Mouse (Mus musculus): ENCODE measurements at regions not wholly inside any gene's neighbourhood (a gene's known extent, or its start where the extent isn't known, plus 50 kb on each side); places are given as distances from the start of the nearest gene placed in this dataset.

DNA sequence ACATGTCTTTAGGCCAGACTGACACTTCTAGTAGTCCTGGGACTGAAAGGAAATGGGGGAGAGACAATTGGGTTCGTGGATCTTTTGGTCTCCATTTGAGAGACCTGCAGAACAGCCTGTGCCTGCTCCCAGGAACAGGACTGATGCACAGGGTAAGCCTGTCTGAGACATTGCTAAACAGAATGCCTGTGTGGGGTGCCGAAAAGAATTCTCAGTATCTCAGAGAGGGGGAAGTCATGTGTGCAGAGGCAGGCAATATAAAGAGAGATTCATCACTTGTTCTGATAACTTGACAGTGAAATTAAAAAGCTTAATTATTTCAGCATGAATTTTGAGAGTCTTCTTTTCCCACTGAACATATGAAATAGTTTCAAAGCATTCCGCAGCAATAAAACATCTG is 268.7 kb downstream of the Rnf144a start:
- no peaks in the 10 kb centered on the region for H3K4me1 ChIP-seq (ENCODE audit: control insufficient read depth, insufficient read depth, low read length)
- no peaks in the 10 kb centered on the region for H3K27me3 ChIP-seq (ENCODE audit: control insufficient read depth, insufficient read depth, low read length)
- no peak overlapping the region for H3K9ac ChIP-seq (ENCODE audit: low read depth, low read length)
- no peak overlapping the region for H3K4me2 ChIP-seq (replicated peaks; ENCODE audit: low read depth, low read length)
- no peak overlapping the region for H3K4me3 ChIP-seq (ENCODE audit: low read length)
- 66% methylated on average over 3 of the region's 3 CpGs for WGBS
- H3K9me3 ChIP-seq (ENCODE audit: control insufficient read depth, low read length): no peaks in the 10 kb centered on the region
- ATAC-seq (ENCODE audit: low FRiP score, low TSS enrichment): no peak
- H3K36me3 ChIP-seq (ENCODE audit: control insufficient read depth, insufficient read depth, low read length): no peaks in the 10 kb centered on the region
- H3K27ac ChIP-seq (ENCODE audit: low read depth, low read length): no peak overlapping the region

DNA sequence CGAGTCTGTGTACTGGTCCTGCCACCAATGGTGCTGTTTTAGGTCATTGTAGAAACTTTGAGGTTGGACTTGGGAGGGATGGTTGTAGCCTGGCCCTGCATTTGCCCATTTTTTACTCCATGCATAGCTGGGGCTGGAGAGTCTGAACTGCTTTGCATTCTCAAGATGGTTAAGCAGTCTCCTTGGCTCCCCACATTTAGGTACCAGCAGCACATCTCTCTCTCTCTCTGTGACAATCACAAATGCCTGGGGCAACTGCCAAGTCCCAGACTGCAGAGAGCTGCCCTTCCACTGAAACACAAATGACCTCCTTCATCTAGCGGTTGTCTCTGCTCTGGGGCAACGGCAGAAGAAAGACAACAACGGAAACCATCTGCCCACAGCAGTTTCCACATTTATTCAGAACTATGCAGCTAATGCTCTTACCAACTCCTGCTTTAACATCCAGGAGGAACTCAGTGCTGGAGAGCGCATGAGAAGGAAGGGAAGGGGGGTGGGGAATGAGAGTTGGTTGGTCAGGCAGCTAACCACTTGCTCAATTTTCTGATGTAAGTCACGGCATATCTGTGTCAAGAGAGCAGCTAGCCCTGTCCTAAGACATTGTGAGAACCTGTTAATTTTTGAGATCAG is 269.9 kb downstream of the Rnf144a start:
- Histone ChIP-seq H3K4me2 (replicated peaks; ENCODE audit: low read depth, low read length) (no peak overlapping the region), H3K36me3 (ENCODE audit: control insufficient read depth, insufficient read depth, low read length) (no peaks in the 10 kb centered on the region), H3K4me1 (ENCODE audit: control insufficient read depth, insufficient read depth, low read length) (no peaks in the 10 kb centered on the region), H3K27ac (ENCODE audit: low read depth, low read length) (no peak overlapping the region), H3K27me3 (ENCODE audit: control insufficient read depth, insufficient read depth, low read length) (no peaks in the 10 kb centered on the region), H3K4me3 (ENCODE audit: low read length) (no peak overlapping the region), H3K9me3 (ENCODE audit: control insufficient read depth, low read length) (no peaks in the 10 kb centered on the region), H3K9ac (ENCODE audit: low read depth, low read length) (no peak overlapping the region)
- no peak for ATAC-seq (ENCODE audit: low FRiP score, low TSS enrichment)
- 66% methylated on average over 6 of the region's 6 CpGs for WGBS

DNA sequence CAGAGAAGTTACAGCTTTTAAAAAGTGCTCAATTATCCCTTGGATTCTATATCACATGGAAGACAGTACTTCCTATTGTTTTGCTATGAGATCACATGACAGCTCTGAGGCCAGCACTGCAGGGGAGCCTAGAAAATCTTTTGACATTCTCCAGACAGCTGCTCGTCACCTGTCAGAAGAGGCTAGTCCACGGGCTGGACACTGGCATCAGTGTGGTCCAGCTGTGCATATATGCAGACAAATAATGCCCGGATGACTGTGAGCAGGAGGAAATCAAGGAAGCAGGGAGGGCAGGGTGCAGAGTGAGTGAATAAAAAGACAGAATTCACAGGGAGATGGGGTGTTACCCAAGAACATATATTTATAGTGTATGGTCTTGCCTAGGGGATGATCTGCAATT is 270.4 kb downstream of the Rnf144a start:
- no peaks in the 10 kb centered on the region for H3K9me3 ChIP-seq (ENCODE audit: control insufficient read depth, low read length)
- no peak overlapping the region for H3K27ac ChIP-seq (ENCODE audit: low read depth, low read length)
- H3K4me1 ChIP-seq (ENCODE audit: control insufficient read depth, insufficient read depth, low read length): no peaks in the 10 kb centered on the region
- 69% methylated on average over 3 of the region's 3 CpGs for WGBS
- no peak for ATAC-seq (ENCODE audit: low FRiP score, low TSS enrichment)
- no peak overlapping the region for H3K4me2 ChIP-seq (replicated peaks; ENCODE audit: low read depth, low read length)
- H3K4me3 ChIP-seq (ENCODE audit: low read length): no peak overlapping the region
- no peaks in the 10 kb centered on the region for H3K36me3 ChIP-seq (ENCODE audit: control insufficient read depth, insufficient read depth, low read length)
- no peaks in the 10 kb centered on the region for H3K27me3 ChIP-seq (ENCODE audit: control insufficient read depth, insufficient read depth, low read length)
- H3K9ac ChIP-seq (ENCODE audit: low read depth, low read length): no peak overlapping the region

DNA sequence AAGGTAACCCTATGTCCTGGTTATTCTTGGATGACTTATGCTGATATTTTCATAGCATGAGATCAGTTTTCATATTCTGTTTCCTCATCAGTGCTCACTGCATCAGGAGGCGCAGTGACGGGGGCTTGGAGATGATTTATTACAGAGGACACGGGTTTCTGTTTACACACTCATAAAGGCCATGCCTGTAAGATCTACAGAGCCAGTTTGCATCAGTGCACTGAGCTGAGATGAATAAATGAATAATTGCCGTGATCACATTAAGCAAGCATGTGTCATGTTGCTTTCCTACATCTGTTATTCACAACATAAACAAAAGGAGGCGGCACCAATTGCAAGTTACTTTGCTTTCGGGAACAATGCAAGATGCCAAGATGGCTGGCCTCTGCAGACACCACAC is 271.6 kb downstream of the Rnf144a start:
- Histone ChIP-seq H3K4me3 (ENCODE audit: low read length) (no peak overlapping the region), H3K36me3 (ENCODE audit: control insufficient read depth, insufficient read depth, low read length) (no peaks in the 10 kb centered on the region), H3K9ac (ENCODE audit: low read depth, low read length) (no peak overlapping the region), H3K9me3 (ENCODE audit: control insufficient read depth, low read length) (no peaks in the 10 kb centered on the region), H3K27me3 (ENCODE audit: control insufficient read depth, insufficient read depth, low read length) (no peaks in the 10 kb centered on the region), H3K4me1 (ENCODE audit: control insufficient read depth, insufficient read depth, low read length) (no peaks in the 10 kb centered on the region), H3K27ac (ENCODE audit: low read depth, low read length) (no peak overlapping the region), H3K4me2 (replicated peaks; ENCODE audit: low read depth, low read length) (no peak overlapping the region)
- ATAC-seq (ENCODE audit: low FRiP score, low TSS enrichment): no peak
- WGBS: 35% methylated on average over 6 of the region's 6 CpGs

DNA sequence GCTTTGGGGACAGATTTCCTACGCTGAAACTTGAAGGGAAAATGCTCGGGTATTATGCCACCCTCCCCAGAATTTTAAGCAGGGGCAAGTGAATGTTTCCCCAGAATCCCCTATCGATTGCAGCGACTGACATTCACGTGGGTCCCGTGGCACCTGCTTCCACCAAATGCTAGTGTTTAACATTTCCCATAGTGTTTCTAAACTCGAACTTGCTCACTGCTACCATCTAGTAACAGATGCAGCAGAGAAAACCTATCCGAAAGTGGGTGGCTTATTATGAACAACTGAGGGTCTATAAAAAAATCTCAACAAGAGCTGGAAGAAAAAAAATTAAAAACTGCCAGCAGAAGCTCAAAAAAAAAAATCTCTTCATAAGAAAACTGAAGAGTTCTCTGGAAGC is 284.2 kb downstream of the Rnf144a start:
- no peak for ATAC-seq (ENCODE audit: low FRiP score, low TSS enrichment)
- whole genome bisulfite sequencing: 89% methylated on average over 8 of the region's 8 CpGs
- H3K9ac ChIP-seq (ENCODE audit: low read depth, low read length): no peak overlapping the region
- H3K4me1 ChIP-seq (ENCODE audit: control insufficient read depth, insufficient read depth, low read length): no peaks in the 10 kb centered on the region
- H3K27ac ChIP-seq (ENCODE audit: low read depth, low read length): no peak overlapping the region
- H3K27me3 ChIP-seq (ENCODE audit: control insufficient read depth, insufficient read depth, low read length): no peaks in the 10 kb centered on the region
- no peak overlapping the region for H3K4me2 ChIP-seq (replicated peaks; ENCODE audit: low read depth, low read length)
- no peaks in the 10 kb centered on the region for H3K9me3 ChIP-seq (ENCODE audit: control insufficient read depth, low read length)
- no peak overlapping the region for H3K4me3 ChIP-seq (ENCODE audit: low read length)
- H3K36me3 ChIP-seq (ENCODE audit: control insufficient read depth, insufficient read depth, low read length): no peaks in the 10 kb centered on the region

DNA sequence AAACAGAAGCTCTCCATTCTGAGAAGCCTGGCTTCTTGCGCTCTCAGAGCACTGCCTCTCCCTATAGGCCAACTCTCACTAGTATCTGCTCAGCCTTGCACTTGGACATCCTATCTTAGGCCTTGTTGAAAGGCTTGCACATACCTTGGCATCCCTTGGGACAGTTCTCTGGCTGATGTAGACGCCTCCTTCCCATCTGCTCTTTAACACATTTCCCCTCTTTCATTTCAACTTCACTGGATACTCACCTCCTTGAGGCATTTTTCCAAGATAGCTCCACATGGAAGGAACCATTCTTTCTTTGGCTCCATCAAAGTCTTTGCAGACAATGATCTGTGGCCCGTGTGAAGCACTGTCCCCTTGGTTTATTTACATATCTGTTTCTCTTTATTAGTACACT is 285.0 kb downstream of the Rnf144a start:
- no peaks in the 10 kb centered on the region for H3K4me1 ChIP-seq (ENCODE audit: control insufficient read depth, insufficient read depth, low read length)
- no peak overlapping the region for H3K4me2 ChIP-seq (replicated peaks; ENCODE audit: low read depth, low read length)
- no peaks in the 10 kb centered on the region for H3K9me3 ChIP-seq (ENCODE audit: control insufficient read depth, low read length)
- no peak overlapping the region for H3K4me3 ChIP-seq (ENCODE audit: low read length)
- no peak overlapping the region for H3K27ac ChIP-seq (ENCODE audit: low read depth, low read length)
- H3K27me3 ChIP-seq (ENCODE audit: control insufficient read depth, insufficient read depth, low read length): no peaks in the 10 kb centered on the region
- H3K9ac ChIP-seq (ENCODE audit: low read depth, low read length): no peak overlapping the region
- WGBS: 79% methylated on average over 3 of the region's 3 CpGs
- ATAC-seq (ENCODE audit: low FRiP score, low TSS enrichment): no peak
- H3K36me3 ChIP-seq (ENCODE audit: control insufficient read depth, insufficient read depth, low read length): no peaks in the 10 kb centered on the region

DNA sequence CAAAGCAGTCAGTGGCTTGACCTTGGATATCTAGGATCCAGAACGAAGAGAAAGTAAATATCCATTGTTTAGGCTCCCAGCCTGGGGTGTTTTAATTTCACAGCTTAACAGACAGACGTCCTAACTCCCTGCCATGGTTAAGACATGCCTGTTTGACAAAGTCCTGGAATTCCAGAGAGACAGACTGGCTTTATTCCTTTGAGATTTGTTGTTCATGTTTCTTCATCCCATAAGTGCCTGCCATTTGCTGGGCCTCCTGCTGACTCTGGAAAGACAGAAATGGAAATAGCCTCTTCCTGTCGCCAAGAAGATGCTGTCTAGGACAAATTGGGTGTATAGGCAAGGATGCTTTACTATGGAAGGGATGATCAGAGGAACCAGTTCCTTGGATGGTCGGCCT is 285.5 kb downstream of the Rnf144a start:
- WGBS: 60% methylated on average over 4 of the region's 4 CpGs
- Histone ChIP-seq H3K36me3 (ENCODE audit: control insufficient read depth, insufficient read depth, low read length) (no peaks in the 10 kb centered on the region), H3K9me3 (ENCODE audit: control insufficient read depth, low read length) (no peaks in the 10 kb centered on the region), H3K27ac (ENCODE audit: low read depth, low read length) (no peak overlapping the region), H3K27me3 (ENCODE audit: control insufficient read depth, insufficient read depth, low read length) (no peaks in the 10 kb centered on the region), H3K4me1 (ENCODE audit: control insufficient read depth, insufficient read depth, low read length) (no peaks in the 10 kb centered on the region), H3K9ac (ENCODE audit: low read depth, low read length) (no peak overlapping the region), H3K4me3 (ENCODE audit: low read length) (no peak overlapping the region), H3K4me2 (replicated peaks; ENCODE audit: low read depth, low read length) (no peak overlapping the region)
- ATAC-seq (ENCODE audit: low FRiP score, low TSS enrichment): no peak

DNA sequence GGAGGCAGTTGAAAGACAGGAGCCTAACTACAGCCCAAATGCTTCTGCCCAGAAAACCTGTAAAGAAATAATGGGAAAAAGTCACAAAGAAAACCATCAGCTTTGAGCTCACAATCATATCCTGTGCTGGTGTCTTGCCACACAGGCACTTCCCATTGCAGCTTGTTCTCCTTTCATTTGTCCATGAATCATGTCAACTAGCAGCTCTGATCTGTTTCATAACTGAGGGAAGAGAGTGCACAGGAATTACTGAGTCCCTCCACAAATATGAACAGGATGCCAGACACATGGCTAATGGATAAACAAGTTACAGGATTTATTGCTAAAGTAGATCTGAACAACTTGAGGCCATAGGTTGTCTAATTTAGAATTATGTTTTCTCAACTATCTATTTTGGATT is 286.2 kb downstream of the Rnf144a start:
- Histone ChIP-seq H3K9me3 (ENCODE audit: control insufficient read depth, low read length) (no peaks in the 10 kb centered on the region), H3K4me1 (ENCODE audit: control insufficient read depth, insufficient read depth, low read length) (no peaks in the 10 kb centered on the region), H3K36me3 (ENCODE audit: control insufficient read depth, insufficient read depth, low read length) (no peaks in the 10 kb centered on the region), H3K9ac (ENCODE audit: low read depth, low read length) (no peak overlapping the region), H3K4me2 (replicated peaks; ENCODE audit: low read depth, low read length) (no peak overlapping the region), H3K27me3 (ENCODE audit: control insufficient read depth, insufficient read depth, low read length) (no peaks in the 10 kb centered on the region), H3K27ac (ENCODE audit: low read depth, low read length) (no peak overlapping the region), H3K4me3 (ENCODE audit: low read length) (no peak overlapping the region)
- no peak for ATAC-seq (ENCODE audit: low FRiP score, low TSS enrichment)

DNA sequence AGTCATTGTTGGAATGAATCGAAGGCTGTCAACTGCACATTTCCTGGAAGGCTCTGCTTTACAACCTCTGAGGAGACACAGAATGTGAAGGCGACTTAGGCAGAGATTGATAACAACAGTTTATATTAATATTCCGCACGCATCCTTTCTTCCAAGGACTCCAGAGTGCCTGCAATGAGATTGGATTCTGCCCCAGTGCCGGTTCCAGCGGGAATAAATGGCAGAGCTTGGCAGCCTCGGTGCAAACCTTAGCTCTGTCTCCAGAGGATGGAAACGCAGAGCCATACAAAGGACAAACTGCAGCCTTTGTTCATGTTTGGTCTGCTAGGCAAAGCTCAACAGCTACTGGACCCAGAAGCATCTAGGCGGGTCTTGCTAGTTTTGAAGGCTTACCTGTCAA is 288.8 kb downstream of the Rnf144a start:
- Histone ChIP-seq H3K4me1 (ENCODE audit: control insufficient read depth, insufficient read depth, low read length) (no peaks in the 10 kb centered on the region), H3K9ac (ENCODE audit: low read depth, low read length) (no peak overlapping the region), H3K4me2 (replicated peaks; ENCODE audit: low read depth, low read length) (no peak overlapping the region), H3K4me3 (ENCODE audit: low read length) (no peak overlapping the region), H3K36me3 (ENCODE audit: control insufficient read depth, insufficient read depth, low read length) (no peaks in the 10 kb centered on the region), H3K27me3 (ENCODE audit: control insufficient read depth, insufficient read depth, low read length) (no peaks in the 10 kb centered on the region), H3K9me3 (ENCODE audit: control insufficient read depth, low read length) (no peaks in the 10 kb centered on the region), H3K27ac (ENCODE audit: low read depth, low read length) (no peak overlapping the region)
- 90% methylated on average over 9 of the region's 9 CpGs for WGBS
- ATAC-seq (ENCODE audit: low FRiP score, low TSS enrichment): no peak

DNA sequence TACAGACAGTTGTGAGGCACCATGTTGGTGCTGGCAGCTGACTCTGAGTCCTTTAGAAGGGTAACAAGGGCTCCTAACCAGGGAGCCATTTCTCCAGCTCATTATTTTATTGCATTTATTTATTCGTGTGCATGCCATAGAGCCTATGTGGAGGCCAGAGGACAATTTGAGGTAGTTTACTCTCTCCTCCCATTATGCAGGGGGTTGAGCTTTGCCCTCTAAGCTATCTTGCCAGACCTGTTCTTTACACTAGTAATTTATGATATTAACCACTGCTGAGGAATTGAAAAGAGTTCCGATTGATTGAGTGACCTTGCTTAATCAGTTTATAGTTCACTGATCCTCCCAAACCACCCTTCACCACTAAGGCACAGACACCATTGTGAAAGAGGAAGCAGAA is 290.8 kb downstream of the Rnf144a start:
- WGBS: 77% methylated on average over 2 of the region's 2 CpGs

More for the DNA sequence above, 290.8 kb downstream of the Rnf144a start:
- Histone ChIP-seq H3K36me3 (ENCODE audit: control insufficient read depth, insufficient read depth, low read length) (no peaks in the 10 kb centered on the region), H3K27me3 (ENCODE audit: control insufficient read depth, insufficient read depth, low read length) (no peaks in the 10 kb centered on the region), H3K27ac (ENCODE audit: low read depth, low read length) (no peak overlapping the region), H3K9me3 (ENCODE audit: control insufficient read depth, low read length) (no peaks in the 10 kb centered on the region), H3K9ac (ENCODE audit: low read depth, low read length) (no peak overlapping the region), H3K4me1 (ENCODE audit: control insufficient read depth, insufficient read depth, low read length) (no peaks in the 10 kb centered on the region), H3K4me2 (replicated peaks; ENCODE audit: low read depth, low read length) (no peak overlapping the region), H3K4me3 (ENCODE audit: low read length) (no peak overlapping the region)
- no peak for ATAC-seq (ENCODE audit: low FRiP score, low TSS enrichment)
